Mouse (Mus musculus) C2C12 (cell line): ENCODE measurements around the gene Tmem107.

Experiments used
- CEBPB ChIP-seq: IDR thresholded peaks from one replicate; pipeline ENCODE4 v1.6.1; 2011; ENCODE audit warnings: low read depth, mild to moderate bottlenecking, control low read depth, moderate library complexity
- CTCF ChIP-seq: IDR thresholded peaks from one replicate; pipeline ENCODE4 v1.5.1; 2011; ENCODE audit not compliant: control insufficient read depth, insufficient read depth, insufficient read length
- FOSL1 ChIP-seq: IDR thresholded peaks from one replicate; pipeline ENCODE4 v1.8.0; 2011; ENCODE audit warnings: mild to moderate bottlenecking, low read length; ENCODE audit not compliant: poor library complexity, insufficient read depth, severe bottlenecking
- MAX ChIP-seq: IDR thresholded peaks from one replicate; pipeline ENCODE4 v1.6.1; 2011; ENCODE audit warnings: mild to moderate bottlenecking, control low read depth
- MYOG ChIP-seq: IDR thresholded peaks from one replicate; pipeline ENCODE4 v1.6.1; 2011; ENCODE audit not compliant: control insufficient read depth, insufficient read length; ENCODE audit errors: extremely low read depth
- USF1 ChIP-seq: IDR thresholded peaks from one replicate; pipeline ENCODE4 v1.6.1; 2011; ENCODE audit warnings: low read depth, mild to moderate bottlenecking, control low read depth, moderate library complexity

DNA sequence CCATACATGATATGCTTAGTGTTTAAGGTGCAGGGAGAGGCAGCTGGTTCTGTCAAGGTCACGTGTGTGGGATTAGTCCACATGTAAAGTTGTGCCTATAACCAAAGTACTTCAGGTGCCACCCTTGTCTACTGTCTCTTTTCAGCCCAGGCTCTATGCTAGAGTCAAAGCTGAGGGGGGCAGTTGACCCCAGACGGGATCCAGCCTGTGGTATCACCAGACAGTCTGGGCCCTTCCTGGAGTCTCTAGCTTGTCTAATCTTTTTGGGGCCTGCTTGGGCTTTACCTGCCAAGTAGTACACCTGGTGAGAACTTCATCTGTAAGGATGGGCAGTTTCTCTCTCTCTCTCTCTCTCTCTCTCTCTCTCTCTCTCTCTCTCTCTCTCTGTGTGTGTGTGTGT lies 17.0 kb downstream of the Tmem107 start:
- TF ChIP-seq MAX (no peak), CTCF (no peak), MYOG (no peak), USF1 (no peak), FOSL1 (no peak), CEBPB (no peak)
